Comparison of ENCODE assay signal across 28 mouse cellular contexts in the genomic region with DNA sequence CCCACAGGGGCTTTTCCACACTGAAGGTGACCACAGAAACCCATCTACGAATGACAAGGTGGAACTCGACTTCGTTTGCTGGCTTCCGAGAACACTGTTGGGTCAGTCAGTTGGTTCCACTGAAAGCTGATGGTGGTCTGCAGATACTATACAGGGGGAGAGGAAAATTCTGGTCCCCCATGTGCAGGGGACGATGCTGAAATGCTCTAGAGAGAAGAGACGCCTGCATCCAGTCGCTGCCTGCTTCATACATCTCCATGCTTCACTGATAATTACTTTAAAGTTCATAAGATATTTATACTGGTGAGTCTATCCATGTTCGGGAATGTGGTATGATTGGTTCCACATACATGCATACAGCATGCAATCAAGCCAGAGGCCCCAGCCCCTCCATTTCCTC.
A peak's percentile ranks its signal among the peaks of the same experiment; 100 is the strongest.
DNase-seq lines count a peak whose midpoint lies in the region; ATAC-seq lines count a peak whose summit lies in the region.
"Had no signal": no experiment of that assay in that cellular context is flagged by ENCODE, and none has a peak within 500 bp of the region (broad histone marks: within the 10 kb centered on the region; RNA-seq: fewer than 3 reads in every experiment).

No protein-coding gene starts in this region.

- H3K4me1 ChIP-seq in embryonic facial prominence, embryonic 13.5 days: peaks cover 35% of the 10 kb centered on the region
- H3K4me1 ChIP-seq in embryonic facial prominence, embryonic 10.5 days: peaks cover 36% of the 10 kb centered on the region
- peaks cover 38% of the 10 kb centered on the region for H3K4me1 ChIP-seq in limb, embryonic 12.5 days (replicated peaks)
- H3K4me1 ChIP-seq in limb, embryonic 10.5 days: peaks cover 46% of the 10 kb centered on the region
- peaks cover 32% of the 10 kb centered on the region for H3K4me1 ChIP-seq in neural tube, embryonic 13.5 days (replicated peaks)

- H3K9ac ChIP-seq in embryonic facial prominence, embryonic 13.5 days: no peak overlapping the region
- H3K9ac ChIP-seq in limb, embryonic 12.5 days (replicated peaks): no peak overlapping the region
- H3K9ac ChIP-seq in neural tube, embryonic 13.5 days: no peak overlapping the region
- H3K9ac ChIP-seq: embryonic facial prominence, embryonic 12.5 days; embryonic facial prominence, embryonic 15.5 days; forebrain, embryonic 12.5 days had no signal

- 66% methylated on average over 8 of the region's 8 CpGs for WGBS in embryonic facial prominence, embryonic 13.5 days
- WGBS in embryonic facial prominence, embryonic 10.5 days: 85% methylated on average over 8 of the region's 8 CpGs
- WGBS in limb, embryonic 12.5 days: 76% methylated on average over 8 of the region's 8 CpGs
- WGBS in limb, embryonic 10.5 days: 91% methylated on average over 8 of the region's 8 CpGs
- 71% methylated on average over 8 of the region's 8 CpGs for WGBS in neural tube, embryonic 13.5 days

- no peak overlapping the region for H3K4me3 ChIP-seq in embryonic facial prominence, embryonic 13.5 days
- no peak overlapping the region for H3K4me3 ChIP-seq in embryonic facial prominence, embryonic 10.5 days
- no peak overlapping the region for H3K4me3 ChIP-seq in limb, embryonic 12.5 days (replicated peaks)
- no peak overlapping the region for H3K4me3 ChIP-seq in limb, embryonic 10.5 days
- H3K4me3 ChIP-seq in neural tube, embryonic 13.5 days: no peak overlapping the region
- H3K4me3 ChIP-seq: embryonic facial prominence, embryonic 12.5 days; embryonic facial prominence, embryonic 15.5 days; erythroblast, embryonic 14.5 days; forebrain, embryonic 10.5 days; forebrain, embryonic 12.5 days had no signal

- no peak overlapping the region for H3K4me2 ChIP-seq in embryonic facial prominence, embryonic 13.5 days
- H3K4me2 ChIP-seq in limb, embryonic 12.5 days: no peak overlapping the region
- no peak overlapping the region for H3K4me2 ChIP-seq in neural tube, embryonic 13.5 days
- H3K4me2 ChIP-seq: embryonic facial prominence, embryonic 12.5 days; embryonic facial prominence, embryonic 15.5 days; forebrain, embryonic 12.5 days had no signal

- 0 out of 2 replicates have a peak overlapping the region, but pooled peaks have one; percentile 23 for H3K27ac ChIP-seq in embryonic facial prominence, embryonic 13.5 days
- H3K27ac ChIP-seq in embryonic facial prominence, embryonic 10.5 days (replicated peaks): no peak overlapping the region
- H3K27ac ChIP-seq in limb, embryonic 12.5 days: peak overlapping the region; percentile 17; the same call in 1 of the 2 replicates
- H3K27ac ChIP-seq in limb, embryonic 10.5 days: no peak overlapping the region
- 0 out of 2 replicates have a peak overlapping the region, but pooled peaks have one; percentile 19 for H3K27ac ChIP-seq in neural tube, embryonic 13.5 days (replicated peaks)
- H3K27ac ChIP-seq: embryonic facial prominence, embryonic 15.5 days; forebrain, embryonic 10.5 days; forebrain, embryonic 12.5 days had no signal

- H3K36me3 ChIP-seq in embryonic facial prominence, embryonic 13.5 days: no peaks in the 10 kb centered on the region
- H3K36me3 ChIP-seq in embryonic facial prominence, embryonic 10.5 days (replicated peaks): no peaks in the 10 kb centered on the region
- H3K36me3 ChIP-seq in limb, embryonic 12.5 days: no peaks in the 10 kb centered on the region
- H3K36me3 ChIP-seq in limb, embryonic 10.5 days: no peaks in the 10 kb centered on the region
- no peaks in the 10 kb centered on the region for H3K36me3 ChIP-seq in neural tube, embryonic 13.5 days
- H3K36me3 ChIP-seq: embryonic facial prominence, embryonic 12.5 days; embryonic facial prominence, embryonic 15.5 days; forebrain, embryonic 10.5 days; forebrain, embryonic 12.5 days; G1E had no signal

- ATAC-seq in embryonic facial prominence, embryonic 13.5 days (ENCODE audit: insufficient number of reproducible peaks, insufficient read depth, low FRiP score, low TSS enrichment, low read depth): no peak
- ATAC-seq in limb, embryonic 12.5 days (ENCODE audit: insufficient number of reproducible peaks, insufficient read depth, low FRiP score, low TSS enrichment, low read depth): no peak
- no peak for ATAC-seq in neural tube, embryonic 13.5 days (ENCODE audit: low read depth)
- ATAC-seq: CD4-positive, CD25-positive, alpha-beta regulatory T cell, adult 4 months; forebrain, embryonic 14.5 days; forebrain, embryonic 16.5 days had no signal

- no peaks in the 10 kb centered on the region for H3K27me3 ChIP-seq in embryonic facial prominence, embryonic 13.5 days
- H3K27me3 ChIP-seq in embryonic facial prominence, embryonic 10.5 days (replicated peaks; ENCODE audit: low read depth, poor library complexity, severe bottlenecking): no peaks in the 10 kb centered on the region
- H3K27me3 ChIP-seq in limb, embryonic 12.5 days: no peaks in the 10 kb centered on the region
- no peaks in the 10 kb centered on the region for H3K27me3 ChIP-seq in limb, embryonic 10.5 days (ENCODE audit: low read depth, poor library complexity, severe bottlenecking)
- no peaks in the 10 kb centered on the region for H3K27me3 ChIP-seq in neural tube, embryonic 13.5 days
- H3K27me3 ChIP-seq: CH12.LX; embryonic facial prominence, embryonic 12.5 days; embryonic facial prominence, embryonic 15.5 days; forebrain, embryonic 12.5 days had no signal

- no peaks in the 10 kb centered on the region for H3K9me3 ChIP-seq in embryonic facial prominence, embryonic 13.5 days
- peaks cover 3% of the 10 kb centered on the region; the same call in 1 of the 2 replicates for H3K9me3 ChIP-seq in embryonic facial prominence, embryonic 10.5 days
- no peaks in the 10 kb centered on the region for H3K9me3 ChIP-seq in limb, embryonic 12.5 days
- H3K9me3 ChIP-seq in limb, embryonic 10.5 days (replicated peaks): no peaks in the 10 kb centered on the region
- H3K9me3 ChIP-seq in neural tube, embryonic 13.5 days: no peaks in the 10 kb centered on the region
- H3K9me3 ChIP-seq: embryonic facial prominence, embryonic 12.5 days; embryonic facial prominence, embryonic 15.5 days; forebrain, embryonic 12.5 days; G1E had no signal

- DNase-seq in embryonic facial prominence, embryonic 10.5 days (ENCODE audit: low spot score): no peak
- DNase-seq in limb, embryonic 10.5 days (ENCODE audit: low spot score): no peak
- no peak for DNase-seq in neural tube, embryonic 10.5 days (ENCODE audit: extremely low spot score, low spot score)
- peak; percentile 35 for DNase-seq in retina, postnatal 1 day
- DNase-seq in layer of hippocampus, adult 18-20 months (ENCODE audit: low spot score in 2 of 2): no peak
- DNase-seq: adrenal gland, adult 2 months; adrenal gland, postnatal 25 days; B cell, adult 2 months; cerebellum, adult 11 months; cerebellum, adult 18-20 months; cerebellum, adult 8-10 months; cerebellum, adult 9-11 months; cerebellum, postnatal 14 days; cerebellum, postnatal 36 days; embryo, embryonic 11 days had no signal

Comparison
In these comparisons a context has a peak if more than half of its experiments do, and no peak if none do; other contexts are left out.
1. H3K27ac ChIP-seq: peak in embryonic facial prominence, embryonic 13.5 days (single experiment), limb, embryonic 12.5 days (single experiment) and neural tube, embryonic 13.5 days (single experiment); none in embryonic facial prominence, embryonic 10.5 days (single experiment) and limb, embryonic 10.5 days (single experiment).